Mouse (Mus musculus): ENCODE measurements around the gene Rrp9. TPM values are rescaled to one million over a fixed set of nuclear protein-coding genes. Genes with fewer than 3 reads are reported as not detected.

Rrp9 gene
- total and polyA plus RNA-seq, 3 experiments = 315 to 395 TPM; not detected in 1

GRCm38 (mm10) chr9:106519433-106519832, 43.7 kb downstream of the Rrp9 start:
- Histone ChIP-seq H3K4me1 (ENCODE audit: control insufficient read depth in 1 of 2, insufficient read depth in 2 of 2, low read length in 2 of 2) (peaks cover 0 to 11% of the 10 kb centered on the region in 2 experiments; a peak in 2 of 4 replicates), H3K9me3 (replicated peaks; ENCODE audit: insufficient read depth, low read length) (no peaks in the 10 kb centered on the region), H3K27me3 (ENCODE audit: control insufficient read depth in 1 of 2, insufficient read depth in 2 of 2, low read length in 2 of 2) (no peaks in the 10 kb centered on the region), H3K36me3 (ENCODE audit: control insufficient read depth in 1 of 2, insufficient read depth in 2 of 2, low read length in 2 of 2) (peaks cover 0 to 8% of the 10 kb centered on the region in 2 experiments; a peak in 2 of 4 replicates), H3K79me2 (ENCODE audit: control insufficient read depth, insufficient read depth, low read length, poor library complexity) (no peaks in the 10 kb centered on the region), H3K27ac (ENCODE audit: control insufficient read depth, low read depth, low read length) (no peak overlapping the region), H3K4me3 (ENCODE audit: control insufficient read depth in 1 of 2, insufficient read depth in 1 of 2, low read depth in 2 of 2, low read length in 2 of 2) (peak overlapping the region; percentile 25 to 28; a peak in 2 of 4 replicates), H3K9ac (ENCODE audit: control insufficient read depth, low read depth, low read length, poor library complexity, severe bottlenecking) (no peak overlapping the region)
- TF ChIP-seq MXI1 (IDR thresholded peaks at IDR 0.05; ENCODE audit: low read depth, low read length) = no peak
- TF ChIP-seq GATA1 (IDR thresholded peaks at IDR 0.05; ENCODE audit: low read depth, low read length) = peak; percentile 38; the same call in 1 of the 2 replicates
- TF ChIP-seq JUND (IDR thresholded peaks at IDR 0.05; ENCODE audit: low read depth, low read length) = no peak
- peak; percentile 19 for DNase-seq (ENCODE audit: low read depth, low spot score)

- Histone ChIP-seq H3K9me3 (replicated peaks; ENCODE audit: insufficient read depth, low read length) (no peaks in the 10 kb centered on the region), H3K27me3 (ENCODE audit: control insufficient read depth in 1 of 2, insufficient read depth in 2 of 2, low read length in 2 of 2) (no peaks in the 10 kb centered on the region), H3K27ac (ENCODE audit: control insufficient read depth, low read depth, low read length) (no peak overlapping the region), H3K4me3 (ENCODE audit: control insufficient read depth in 1 of 2, insufficient read depth in 1 of 2, low read depth in 2 of 2, low read length in 2 of 2) (peak overlapping the region; percentile 25 to 28), H3K79me2 (ENCODE audit: control insufficient read depth, insufficient read depth, low read length, poor library complexity) (no peaks in the 10 kb centered on the region), H3K4me1 (ENCODE audit: control insufficient read depth in 1 of 2, insufficient read depth in 2 of 2, low read length in 2 of 2) (peaks cover 0 to 11% of the 10 kb centered on the region in 2 experiments; a peak in 2 of 4 replicates), H3K9ac (ENCODE audit: control insufficient read depth, low read depth, low read length, poor library complexity, severe bottlenecking) (0 out of 2 replicates have a peak overlapping the region, but pooled peaks have one; percentile 28), H3K36me3 (ENCODE audit: control insufficient read depth in 1 of 2, insufficient read depth in 2 of 2, low read length in 2 of 2) (peaks cover 0 to 8% of the 10 kb centered on the region in 2 experiments; a peak in 2 of 4 replicates)
- peak; percentile 66 for DNase-seq (ENCODE audit: low read depth, low spot score)
- TF ChIP-seq MAX (IDR thresholded peaks at IDR 0.05; ENCODE audit: low read length) (0 out of 2 replicates have a peak, but pooled peaks have one; percentile 22), BHLHE40 (IDR thresholded peaks at IDR 0.05; ENCODE audit: borderline replicate concordance, low read depth, low read length) (no peak), ELF1 (IDR thresholded peaks at IDR 0.05; ENCODE audit: low read depth, low read length) (peak; percentile 51; the same call in 1 of the 2 replicates), ETS1 (IDR thresholded peaks at IDR 0.05; ENCODE audit: low read depth, low read length) (no peak), MEF2A (IDR thresholded peaks at IDR 0.05; ENCODE audit: extremely low read depth, insufficient replicate concordance, low read depth, low read length, poor library complexity, severe bottlenecking) (no peak), TAL1 (IDR thresholded peaks at IDR 0.05; ENCODE audit: low read length) (peak; percentile 16; the same call in 1 of the 2 replicates), CTCF (IDR thresholded peaks at IDR 0.05 in 2 of 3, conservative IDR thresholded peaks at IDR 0.05 in 1 of 3; ENCODE audit: control insufficient read depth in 1 of 3, insufficient read depth in 1 of 3, low read depth in 2 of 3, low read length in 3 of 3, poor library complexity in 1 of 3, severe bottlenecking in 1 of 3) (no peak), CHD2 (IDR thresholded peaks at IDR 0.05; ENCODE audit: low read length) (no peak), GATA1 (IDR thresholded peaks at IDR 0.05; ENCODE audit: low read depth, low read length) (peak; percentile 43), TCF12 (IDR thresholded peaks at IDR 0.05; ENCODE audit: low read depth, low read length) (no peak), MXI1 (IDR thresholded peaks at IDR 0.05; ENCODE audit: low read depth, low read length) (no peak), MAFK (IDR thresholded peaks at IDR 0.05; ENCODE audit: borderline replicate concordance, low read depth, low read length) (no peak), ZC3H11A (IDR thresholded peaks at IDR 0.05; ENCODE audit: low read depth, low read length) (no peak)
These were observed 44.1 kb downstream of the Rrp9 start for GRCm38 (mm10) chr9:106519909-106520308.
